ENCODE assay signal across 8 mouse cellular contexts in genomic region chr10:66813850-66814564, GRCm38 (mm10).
DNase-seq lines count a peak whose midpoint lies in the region; ATAC-seq and TF ChIP-seq lines count a peak whose summit lies in the region.

No protein-coding gene starts in this region.

- TF ChIP-seq EP300 in heart, postnatal 0 days (IDR thresholded peaks at IDR 0.05; ENCODE audit: low read depth), result no peak

- H3K4me2 ChIP-seq in heart, postnatal 0 days (ENCODE audit: low read depth, low read length), result peak overlapping the region; percentile 42
- peak overlapping the region; percentile 54 for H3K4me2 ChIP-seq in liver, embryonic 11.5 days

- no peak for ATAC-seq in heart, postnatal 0 days (ENCODE audit: insufficient read depth, low read depth)
- peak; percentile 17; the same call in 1 of the 2 replicates for ATAC-seq in liver, embryonic 11.5 days (replicated peaks; ENCODE audit: low FRiP score)

- no peaks in the 10 kb centered on the region for H3K9me3 ChIP-seq in heart, postnatal 0 days (replicated peaks; ENCODE audit: control insufficient read depth, low read length)
- H3K9me3 ChIP-seq in liver, embryonic 11.5 days (ENCODE audit: control insufficient read depth, low read length), result no peaks in the 10 kb centered on the region

- H3K9ac ChIP-seq in heart, postnatal 0 days (replicated peaks; ENCODE audit: low read depth, low read length), result no peak overlapping the region
- no peak overlapping the region for H3K9ac ChIP-seq in liver, embryonic 11.5 days (ENCODE audit: low read depth, low read length)

- H3K27ac ChIP-seq in heart, postnatal 0 days (ENCODE audit: low read depth), result no peak overlapping the region
- no peak overlapping the region for H3K27ac ChIP-seq in liver, embryonic 11.5 days (ENCODE audit: low read depth, low read length)

- no peak overlapping the region for H3K4me3 ChIP-seq in heart, postnatal 0 days (ENCODE audit: low read depth, low read length)
- peak overlapping the region; percentile 8; the same call in 1 of the 2 replicates for H3K4me3 ChIP-seq in liver, embryonic 11.5 days (ENCODE audit: low read depth, low read length)

- TF ChIP-seq CTCF in heart, postnatal 0 days (IDR thresholded peaks at IDR 0.05; ENCODE audit: low read depth), result peak; percentile 33; the same call in 1 of the 2 replicates

- H3K27me3 ChIP-seq in heart, postnatal 0 days (ENCODE audit: control insufficient read depth, insufficient read depth, low read length), result 0 out of 2 replicates have a peak, but pooled peaks cover 3% of the 10 kb centered on the region
- no peaks in the 10 kb centered on the region for H3K27me3 ChIP-seq in liver, embryonic 11.5 days (replicated peaks; ENCODE audit: control insufficient read depth, insufficient read depth, low read length)

- H3K36me3 ChIP-seq in heart, postnatal 0 days (replicated peaks; ENCODE audit: control insufficient read depth, insufficient read depth, low read length), result no peaks in the 10 kb centered on the region
- H3K36me3 ChIP-seq in liver, embryonic 11.5 days (ENCODE audit: control insufficient read depth, insufficient read depth, low read length), result no peaks in the 10 kb centered on the region

- 10% methylated on average over 15 of the region's 15 CpGs for WGBS in heart, postnatal 0 days
- WGBS in liver, embryonic 11.5 days, result 14% methylated on average over 15 of the region's 15 CpGs

- H3K4me1 ChIP-seq in heart, postnatal 0 days (ENCODE audit: control insufficient read depth, insufficient read depth), result no peaks in the 10 kb centered on the region
- no peaks in the 10 kb centered on the region; the same call in 1 of the 2 replicates for H3K4me1 ChIP-seq in liver, embryonic 11.5 days (replicated peaks; ENCODE audit: control insufficient read depth, insufficient read depth, low read length)

- peak; percentile 39 for DNase-seq in embryo, embryonic 10 days (ENCODE audit: low spot score)
- DNase-seq in embryo, embryonic 9.5 days (ENCODE audit: extremely low spot score), result no peak
- DNase-seq in NIH3T3 (ENCODE audit: low read depth), result peak; percentile 24
- DNase-seq in heart, postnatal 0 days (ENCODE audit: low spot score), result no peak
- peak; percentile 26 for DNase-seq in liver, embryonic 11.5 days (ENCODE audit: low spot score)
- peak; percentile 15 for DNase-seq in retina, embryonic 14.5 days (ENCODE audit: low spot score)
- no peak for DNase-seq in c-Kit-positive CD71-positive TER-119-positive erythroid progenitor cells, embryonic 14.5 days (ENCODE audit: low spot score)
- no peak for DNase-seq in right cerebral cortex, postnatal 36 days (ENCODE audit: low spot score in 2 of 2)

Comparison
In these comparisons a context has a peak if more than half of its experiments do, and no peak if none do; other contexts are left out.
1. DNase-seq: peak in embryo, embryonic 10 days (single experiment), NIH3T3 (single experiment), liver, embryonic 11.5 days (single experiment) and retina, embryonic 14.5 days (single experiment); none in embryo, embryonic 9.5 days (single experiment), heart, postnatal 0 days (single experiment), c-Kit-positive CD71-positive TER-119-positive erythroid progenitor cells, embryonic 14.5 days (single experiment) and right cerebral cortex, postnatal 36 days (0 of 2).